Mouse (Mus musculus) intestine, postnatal 0 days (tissue): ENCODE results near the gene Rnf185. TPM values are rescaled to one million over a fixed set of nuclear protein-coding genes. Genes with fewer than 3 reads are reported as not detected.

Experiments used
- ATAC-seq: fragments of 200-750 bp; cut with Nextera tagmentation; 2 replicates; pipeline ENCODE4 v1.8.0; 2017; ENCODE audit warnings: mild to moderate bottlenecking, moderate TSS enrichment, moderate library complexity
- H3K27ac ChIP-seq: fragments of 300-500 bp; sonication (generic); 2 replicates; pipeline ENCODE4 v1.5.1; 2014; ENCODE audit warnings: mild to moderate bottlenecking, low read depth, low read length, moderate library complexity
- H3K27me3 ChIP-seq: fragments of 300-500 bp; sonication (generic); replicated peaks from 2 replicates; pipeline ENCODE4 v1.6.1; 2014; ENCODE audit warnings: low read length, mixed read lengths; ENCODE audit not compliant: control insufficient read depth, insufficient read depth
- H3K36me3 ChIP-seq: fragments of 300-500 bp; sonication (generic); 2 replicates; pipeline ENCODE4 v1.6.1; 2014; ENCODE audit warnings: mild to moderate bottlenecking, moderate library complexity; ENCODE audit not compliant: control insufficient read depth, insufficient read depth
- H3K4me1 ChIP-seq: fragments of 300-500 bp; sonication (generic); replicated peaks from 2 replicates; pipeline ENCODE4 v1.6.1; 2014; ENCODE audit warnings: antibody characterized with exemption, low read length, mixed read lengths; ENCODE audit not compliant: control insufficient read depth, insufficient read depth
- H3K4me2 ChIP-seq: fragments of 300-500 bp; sonication (generic); replicated peaks from 2 replicates; pipeline ENCODE4 v1.6.1; 2014; ENCODE audit warnings: low read depth, mild to moderate bottlenecking, moderate library complexity
- H3K4me3 ChIP-seq: fragments of 300-500 bp; sonication (generic); 2 replicates; pipeline ENCODE4 v1.5.1; 2014; ENCODE audit warnings: low read depth, low read length
- H3K9ac ChIP-seq: fragments of 300-500 bp; sonication (generic); 2 replicates; pipeline ENCODE4 v1.6.1; 2014; ENCODE audit warnings: mild to moderate bottlenecking, low read depth, low read length
- H3K9me3 ChIP-seq: fragments of 300-500 bp; sonication (generic); 2 replicates; pipeline ENCODE4 v1.6.1; 2016; ENCODE audit warnings: mixed run types; ENCODE audit not compliant: control insufficient read depth
- CTCF ChIP-seq: sonication (generic); IDR thresholded peaks from 2 replicates; pipeline ENCODE4 v1.5.1; 2016; ENCODE audit warnings: low read depth, mild to moderate bottlenecking, control low read depth, antibody characterized with exemption, moderate library complexity
- WGBS: fragments of 180-500 bp; shearing (Covaris S2); extraction: QIAGEN DNeasy Blood & Tissue Kit; methylation state at CpG from one replicate; pipeline ENCODE4 v1.1.7; 2014; 5-methylcytosine and 5-hydroxymethylcytosine counted together
- polyA plus RNA-seq: library from polyadenylated mRNA; unstranded; fragments of >200 nt; fragmentation: Nextera tagmentation; extraction: Ambion mirVana; gene quantifications from 2 replicates; pipeline ENCODE4 v1.2.1, GENCODE M21; 2015

The Rnf185 gene
- polyA plus RNA-seq, 1 experiment from 2014 or later = 31.1 TPM

DNA sequence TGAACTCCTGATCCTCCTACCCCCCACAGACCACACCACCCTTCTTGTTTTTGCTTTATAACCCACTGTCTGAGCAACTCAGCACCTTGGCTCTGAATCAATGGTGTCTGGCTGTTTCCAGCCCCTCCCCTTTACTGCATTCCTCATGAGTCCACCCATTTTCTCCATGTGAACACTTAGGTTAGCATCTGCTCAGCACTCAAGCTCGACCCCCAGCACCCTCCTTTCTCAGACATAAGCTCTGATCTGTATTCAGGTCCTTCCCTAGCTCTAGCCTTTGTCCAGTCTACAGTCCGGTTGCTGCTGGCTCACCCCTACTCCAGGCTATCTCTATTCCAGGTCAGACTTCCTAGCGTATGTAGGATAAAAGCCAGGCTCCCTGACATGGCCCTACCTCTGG, 56.1 kb downstream of the Rnf185 start:
- Histone ChIP-seq H3K9me3 (no peaks in the 10 kb centered on the region), H3K4me3 (no peak overlapping the region), H3K4me1 (peaks cover 7% of the 10 kb centered on the region; the same call in 1 of the 2 replicates), H3K27me3 (no peaks in the 10 kb centered on the region), H3K36me3 (peaks cover 3% of the 10 kb centered on the region; the same call in 1 of the 2 replicates), H3K27ac (no peak overlapping the region), H3K9ac (no peak overlapping the region), H3K4me2 (no peak overlapping the region)
- WGBS = 78% methylated on average over 3 of the region's 3 CpGs
- ATAC-seq = no peak
- TF ChIP-seq CTCF = no peak

DNA sequence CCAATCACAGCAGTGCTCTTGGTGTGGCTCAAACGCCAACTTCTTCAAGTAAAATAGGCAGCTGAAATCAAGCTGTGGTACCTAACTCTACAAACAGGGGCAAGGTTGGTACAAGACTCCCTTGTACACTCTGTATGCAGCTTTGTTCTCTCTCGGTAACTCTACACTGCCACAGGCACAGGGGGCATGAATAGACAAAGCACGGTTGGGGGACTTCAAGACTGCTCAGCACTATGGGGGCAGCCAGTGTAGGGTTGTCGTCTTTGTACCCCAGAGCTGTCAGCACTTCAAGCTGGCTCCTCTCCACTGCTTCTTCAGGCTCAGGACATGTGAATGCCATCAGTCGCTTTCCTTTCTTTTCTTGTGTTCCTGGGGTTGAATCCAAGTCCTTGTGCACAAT, 57.6 kb downstream of the Rnf185 start:
- TF ChIP-seq CTCF = no peak
- H3K36me3 ChIP-seq = peaks cover 6% of the 10 kb centered on the region; the same call in 1 of the 2 replicates
- 80% methylated on average over 5 of the region's 5 CpGs for WGBS

DNA sequence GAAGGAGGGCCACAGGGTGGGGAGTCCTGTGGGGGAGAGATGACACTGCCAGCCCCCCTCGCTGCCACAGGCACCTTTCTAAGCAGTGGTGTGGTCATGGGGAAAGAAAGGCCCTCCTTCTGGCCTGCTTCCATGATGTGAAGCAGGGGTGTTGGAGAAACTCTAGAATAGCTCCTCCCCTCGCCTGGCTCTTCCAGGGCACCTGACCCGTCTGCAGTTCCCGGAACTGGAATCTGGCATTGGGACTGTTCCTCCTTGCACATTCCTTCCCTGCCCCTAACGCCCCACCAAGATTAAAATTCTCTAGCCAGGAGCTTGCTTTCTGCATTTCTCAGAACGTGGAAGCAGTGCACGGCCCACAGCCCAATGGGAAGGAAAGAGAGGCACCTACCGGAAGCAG, 59.6 kb downstream of the Rnf185 start:
- Histone ChIP-seq H3K27me3 (no peaks in the 10 kb centered on the region), H3K4me2 (0 out of 2 replicates have a peak overlapping the region, but pooled peaks have one; percentile 9), H3K9ac (no peak overlapping the region), H3K9me3 (no peaks in the 10 kb centered on the region), H3K4me3 (no peak overlapping the region), H3K4me1 (peaks cover 3% of the 10 kb centered on the region), H3K36me3 (peaks cover 9% of the 10 kb centered on the region; the same call in 1 of the 2 replicates), H3K27ac (no peak overlapping the region)
- TF ChIP-seq CTCF = no peak
- WGBS = 78% methylated on average over 8 of the region's 8 CpGs
- no peak for ATAC-seq

More for the DNA sequence above, 57.6 kb downstream of the Rnf185 start:
- H3K27ac ChIP-seq = no peak overlapping the region
- H3K27me3 ChIP-seq = no peaks in the 10 kb centered on the region
- no peaks in the 10 kb centered on the region for H3K9me3 ChIP-seq
- no peak overlapping the region for H3K4me2 ChIP-seq
- H3K4me3 ChIP-seq = no peak overlapping the region
- ATAC-seq = no peak
- H3K4me1 ChIP-seq = peaks cover 7% of the 10 kb centered on the region
- H3K9ac ChIP-seq = no peak overlapping the region

DNA sequence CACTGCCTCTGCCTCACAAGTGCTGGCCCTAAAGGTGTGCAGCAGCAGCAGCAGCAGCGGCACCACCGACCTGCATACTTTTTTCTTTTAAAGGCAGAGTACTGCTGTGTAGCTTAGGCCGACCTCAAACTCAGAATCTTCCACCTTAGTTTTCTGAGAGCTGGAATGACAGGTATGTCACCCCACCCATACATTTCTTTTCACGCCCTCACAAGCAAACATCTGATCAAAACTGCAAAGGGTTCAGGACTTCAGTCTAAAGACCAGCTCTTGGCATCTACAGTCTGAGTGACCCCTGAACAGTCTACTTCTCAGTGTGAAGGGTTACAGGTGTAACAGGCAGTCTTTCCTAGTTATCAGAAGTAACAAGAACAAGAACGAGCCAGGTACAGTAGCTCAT, 61.4 kb downstream of the Rnf185 start:
- no peaks in the 10 kb centered on the region; the same call in 1 of the 2 replicates for H3K4me1 ChIP-seq
- no peak overlapping the region for H3K9ac ChIP-seq
- no peaks in the 10 kb centered on the region for H3K27me3 ChIP-seq
- TF ChIP-seq CTCF = no peak
- H3K36me3 ChIP-seq = peaks cover 9% of the 10 kb centered on the region; the same call in 1 of the 2 replicates
- no peaks in the 10 kb centered on the region for H3K9me3 ChIP-seq
- no peak overlapping the region for H3K4me2 ChIP-seq
- H3K4me3 ChIP-seq = no peak overlapping the region
- WGBS = 48% methylated on average over 5 of the region's 5 CpGs
- no peak for ATAC-seq
- H3K27ac ChIP-seq = 0 out of 2 replicates have a peak overlapping the region, but pooled peaks have one; percentile 5

DNA sequence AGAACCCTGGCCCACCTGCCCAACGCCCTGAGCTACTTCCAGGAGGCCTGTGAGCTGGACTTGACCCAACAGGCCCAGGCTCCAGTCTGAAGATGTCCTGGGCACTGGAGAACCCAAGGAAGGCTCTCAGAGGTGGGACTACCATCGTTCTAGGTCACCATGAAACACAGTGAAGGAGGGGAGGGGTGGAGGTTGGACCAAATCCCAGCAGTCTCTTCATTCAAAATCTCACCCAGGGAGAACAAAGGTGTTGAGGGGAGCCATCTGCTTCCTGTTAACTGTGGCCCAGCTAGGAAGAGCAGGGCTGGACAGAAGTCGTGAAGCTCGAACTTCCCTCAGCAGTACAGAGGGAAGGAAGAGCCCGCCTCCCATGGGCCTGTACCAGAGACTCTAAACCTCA, 62.2 kb downstream of the Rnf185 start:
- no peaks in the 10 kb centered on the region for H3K27me3 ChIP-seq
- no peak for ATAC-seq
- H3K9ac ChIP-seq = no peak overlapping the region
- H3K9me3 ChIP-seq = no peaks in the 10 kb centered on the region
- TF ChIP-seq CTCF = no peak
- no peak overlapping the region for H3K4me3 ChIP-seq
- no peak overlapping the region for H3K27ac ChIP-seq
- peaks cover 9% of the 10 kb centered on the region; the same call in 1 of the 2 replicates for H3K36me3 ChIP-seq
- H3K4me2 ChIP-seq = no peak overlapping the region
- WGBS = 68% methylated on average over 5 of the region's 5 CpGs
- H3K4me1 ChIP-seq = no peaks in the 10 kb centered on the region; the same call in 1 of the 2 replicates

DNA sequence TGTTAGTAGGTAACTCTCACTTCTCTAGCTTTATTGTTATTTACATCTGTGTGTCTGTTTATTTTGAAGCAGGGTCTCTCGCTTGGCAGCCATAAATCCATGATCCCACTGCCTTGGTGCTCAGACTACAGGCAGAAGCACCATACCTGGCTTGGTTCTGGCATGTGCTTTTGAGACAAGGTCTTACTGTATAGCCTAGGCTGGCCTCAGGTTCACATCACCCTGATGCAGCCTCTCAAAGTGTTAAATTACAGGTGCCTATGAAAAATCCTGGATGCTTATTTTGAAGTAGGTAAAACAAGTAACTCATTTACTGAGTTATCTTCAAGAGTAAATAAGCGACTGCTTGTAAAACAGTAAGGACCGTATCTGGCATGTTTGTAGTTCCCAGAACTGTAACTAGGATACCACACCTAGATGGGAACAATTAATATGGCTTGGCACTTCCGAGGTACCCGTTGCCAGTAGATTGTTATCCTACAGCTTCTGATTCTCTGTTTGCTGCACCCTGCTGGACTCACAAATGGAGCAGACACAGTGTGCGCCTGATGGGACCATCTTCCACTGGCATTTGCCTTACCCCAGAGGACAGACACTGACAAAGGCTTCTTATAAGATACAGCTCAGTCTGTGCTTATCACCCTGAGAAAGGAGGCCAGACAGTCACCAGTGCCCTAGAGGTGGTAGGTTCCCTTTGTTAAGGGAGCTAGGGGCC, 64.5 kb downstream of the Rnf185 start:
- H3K27me3 ChIP-seq = no peaks in the 10 kb centered on the region
- TF ChIP-seq CTCF = peak; percentile 52
- H3K9ac ChIP-seq = no peak overlapping the region
- H3K27ac ChIP-seq = peak overlapping the region; percentile 54; the same call in 1 of the 2 replicates
- H3K4me3 ChIP-seq = no peak overlapping the region
- H3K36me3 ChIP-seq = peaks cover 19% of the 10 kb centered on the region
- H3K4me1 ChIP-seq = no peaks in the 10 kb centered on the region; the same call in 1 of the 2 replicates
- no peaks in the 10 kb centered on the region for H3K9me3 ChIP-seq
- peak; percentile 79 for ATAC-seq
- H3K4me2 ChIP-seq = no peak overlapping the region
- WGBS = 42% methylated on average over 6 of the region's 6 CpGs
